Mouse (Mus musculus) cortical plate, adult 2 months (tissue): ENCODE measurements around the gene Nabp2.

Source experiments
- CTCF ChIP-seq: fragments of 200-500 bp; IDR thresholded peaks from 2 replicates; pipeline ENCODE4 v1.5.1; 2011; ENCODE audit warnings: mild to moderate bottlenecking, control low read depth, low read length; ENCODE audit not compliant: insufficient read depth; ENCODE audit errors: extremely low read depth
- POLR2A ChIP-seq: fragments of 200-500 bp; IDR thresholded peaks from 2 replicates; pipeline ENCODE4 v1.6.1; 2011; ENCODE audit warnings: mild to moderate bottlenecking, low read length, control low read depth; ENCODE audit not compliant: insufficient read depth; ENCODE audit errors: extremely low read depth

GRCm38 (mm10) chr10:128458719-128459408 lies 47.6 kb upstream of the Nabp2 start, which contains the start of gene Smarcc2:
- no peak for TF ChIP-seq CTCF
- TF ChIP-seq POLR2A = no peak
